Mouse (Mus musculus): ENCODE results near the gene Pcdh11x. TPM values are rescaled to one million over a fixed set of nuclear protein-coding genes. Genes with fewer than 3 reads are reported as not detected.
"Not testable (repeated sequence)": the region's sequence is repeated elsewhere in the genome, so short reads cannot be mapped to it uniquely, and the experiment has no call there.

The Pcdh11x gene
- under 1 TPM; 0.21 to 0.33 TPM for total RNA-seq (2021)
- long read RNA-seq, experiment 1, partial matches to known transcripts = 1 of 1 reads
- long read RNA-seq, experiment 1, other reads (novel, unspliced or antisense) = 0 of 1 reads
- long read RNA-seq, experiment 2 = 0 reads

- peak; percentile 10 for DNase-seq
Measured at GRCm38 (mm10) chrX:120290011-120290899, at the start of gene Pcdh11x. Pcdh11x (plus strand) TSS chrX:120290259.

GRCm38 (mm10) chrX:120260089-120260488 lies 30.0 kb upstream of the Pcdh11x start:
- no peak for DNase-seq

GRCm38 (mm10) chrX:120285522-120285921 lies 4.5 kb upstream of the Pcdh11x start:
- no peak for DNase-seq

- DNase-seq = no peak
Measured at GRCm38 (mm10) chrX:120287502-120287901, 2.6 kb upstream of the Pcdh11x start.

- no peak for DNase-seq
Measured at GRCm38 (mm10) chrX:120290900-120291280, 831 bp downstream of the Pcdh11x start.

GRCm38 (mm10) chrX:120291696-120292095 lies 1.6 kb downstream of the Pcdh11x start:
- DNase-seq = peak; percentile 1

GRCm38 (mm10) chrX:120292832-120293750 lies 3.0 kb downstream of the Pcdh11x start:
- peak; percentile 8 for DNase-seq

- no peak for DNase-seq
Measured at GRCm38 (mm10) chrX:120301469-120302175, 11.6 kb downstream of the Pcdh11x start.

GRCm38 (mm10) chrX:120312995-120313394 lies 22.9 kb downstream of the Pcdh11x start, which contains the start of gene H2afb3:
H2afb3 (minus strand) TSS chrX:120313095.
- not testable (repeated sequence) for DNase-seq

- no peak for DNase-seq
Measured at GRCm38 (mm10) chrX:120466225-120466624, 176.2 kb downstream of the Pcdh11x start.

- DNase-seq = no peak
Measured at GRCm38 (mm10) chrX:120486428-120486827, 196.4 kb downstream of the Pcdh11x start.

- DNase-seq = no peak
Measured at GRCm38 (mm10) chrX:120524986-120525385, 234.9 kb downstream of the Pcdh11x start.

- DNase-seq = no peak
Measured at GRCm38 (mm10) chrX:120599309-120599708, 309.2 kb downstream of the Pcdh11x start.

GRCm38 (mm10) chrX:120618460-120618859 lies 328.4 kb downstream of the Pcdh11x start:
- DNase-seq = no peak

- not testable (repeated sequence) for DNase-seq
Measured at GRCm38 (mm10) chrX:120670236-120670635, 380.2 kb downstream of the Pcdh11x start.

GRCm38 (mm10) chrX:120734144-120734543 lies 444.1 kb downstream of the Pcdh11x start:
- no peak for DNase-seq

GRCm38 (mm10) chrX:120735792-120736191 lies 445.7 kb downstream of the Pcdh11x start:
- DNase-seq = no peak

GRCm38 (mm10) chrX:120944556-120944955 lies 654.5 kb downstream of the Pcdh11x start:
- DNase-seq = no peak
